11 mouse cellular contexts compared by ENCODE assay signal in the genomic region with DNA sequence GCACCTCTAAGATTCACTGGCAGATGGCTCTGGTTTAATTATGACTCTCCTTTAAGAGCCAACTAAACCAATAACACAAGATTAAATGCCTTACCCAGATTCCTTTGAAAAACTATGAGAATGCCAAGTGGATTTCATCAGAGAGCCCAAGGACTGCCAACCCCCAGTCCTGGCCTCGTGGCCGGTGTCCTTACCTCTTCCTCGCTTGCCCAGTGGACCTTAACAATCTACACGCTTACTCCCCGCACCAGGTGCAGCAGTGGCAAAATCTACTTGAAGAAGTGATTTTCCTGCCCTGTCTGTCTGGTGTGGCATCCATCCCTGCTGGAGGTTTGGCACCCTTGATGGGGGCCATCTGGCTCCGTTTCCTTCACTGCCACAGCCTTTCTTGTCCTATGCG. TPM values are rescaled to one million over a fixed set of nuclear protein-coding genes. Genes with fewer than 3 reads are reported as not detected.
DNase-seq lines count a peak whose midpoint lies in the region; ATAC-seq and TF ChIP-seq lines count a peak whose summit lies in the region.
"Had no signal": no experiment of that assay in that cellular context is flagged by ENCODE, and none has a peak within 500 bp of the region (broad histone marks: within the 10 kb centered on the region; RNA-seq: fewer than 3 reads in every experiment).

No protein-coding gene starts in this region.

- no peak overlapping the region for H3K4me3 ChIP-seq in heart, postnatal 0 days (ENCODE audit: low read depth, low read length)
- H3K4me3 ChIP-seq: hindbrain, embryonic 15.5 days; liver, embryonic 13.5 days had no signal

- H3K9ac ChIP-seq in heart, postnatal 0 days (replicated peaks; ENCODE audit: low read depth, low read length): no peak overlapping the region
- H3K9ac ChIP-seq: hindbrain, embryonic 15.5 days; liver, embryonic 13.5 days had no signal

- no peak overlapping the region; the same call in 1 of the 2 replicates for H3K4me2 ChIP-seq in heart, postnatal 0 days (ENCODE audit: low read depth, low read length)
- H3K4me2 ChIP-seq: hindbrain, embryonic 15.5 days; liver, embryonic 13.5 days had no signal

- no peaks in the 10 kb centered on the region for H3K9me3 ChIP-seq in heart, postnatal 0 days (replicated peaks; ENCODE audit: control insufficient read depth, low read length)
- H3K9me3 ChIP-seq: hindbrain, embryonic 15.5 days; liver, embryonic 13.5 days had no signal

- TF ChIP-seq POLR2A in brain, embryonic 14.5 days (IDR thresholded peaks at IDR 0.05; ENCODE audit: borderline replicate concordance, extremely low read depth, insufficient read depth, insufficient read length, poor library complexity, severe bottlenecking): no peak

- DNase-seq in heart, postnatal 0 days (ENCODE audit: low spot score): no peak
- no peak for DNase-seq in heart, postnatal 4 days
- peak; percentile 76 for DNase-seq in adrenal gland, adult 2 months
- peak; percentile 39 for DNase-seq in brain, embryonic 14.5 days (ENCODE audit: low read depth)
- peak; percentile 83 for DNase-seq in kidney, adult 9 months
- DNase-seq in MN1 (ENCODE audit: low spot score): no peak
- DNase-seq in right cerebral cortex, postnatal 25 days: no peak
- DNase-seq: liver, embryonic 13.5 days; thymus, adult 18-20 months had no signal

- peaks cover 54% of the 10 kb centered on the region for H3K4me1 ChIP-seq in heart, postnatal 0 days (ENCODE audit: control insufficient read depth, insufficient read depth)

- H3K27me3 ChIP-seq in heart, postnatal 0 days (ENCODE audit: control insufficient read depth, insufficient read depth, low read length): no peaks in the 10 kb centered on the region
- H3K27me3 ChIP-seq: hindbrain, embryonic 15.5 days; liver, embryonic 13.5 days had no signal

- H3K36me3 ChIP-seq in heart, postnatal 0 days (replicated peaks; ENCODE audit: control insufficient read depth, insufficient read depth, low read length): no peaks in the 10 kb centered on the region
- H3K36me3 ChIP-seq: hindbrain, embryonic 15.5 days had no signal

- peak overlapping the region; percentile 70 for H3K27ac ChIP-seq in heart, postnatal 0 days (ENCODE audit: low read depth)
- H3K27ac ChIP-seq: hindbrain, embryonic 15.5 days; liver, embryonic 13.5 days had no signal

- 55% methylated on average over 7 of the region's 7 CpGs for whole genome bisulfite sequencing in heart, postnatal 0 days

- no peak for TF ChIP-seq CTCF in heart, postnatal 0 days (IDR thresholded peaks at IDR 0.05; ENCODE audit: low read depth)
- no peak for TF ChIP-seq CTCF in brain, embryonic 14.5 days (IDR thresholded peaks at IDR 0.05; ENCODE audit: borderline replicate concordance, extremely low read depth, insufficient read depth, insufficient read length)

- ATAC-seq in heart, postnatal 0 days (ENCODE audit: insufficient read depth, low read depth): no peak
- ATAC-seq: activated CD4-positive, CD25-positive, alpha-beta regulatory T cell, adult 4 months had no signal

- no peak for TF ChIP-seq EP300 in heart, postnatal 0 days (IDR thresholded peaks at IDR 0.05; ENCODE audit: low read depth)

RNA-seq across cellular contexts. Expression of gene Gab1, which starts 53.3 kb away (rescaled TPM):
- 54.0 and 54.9 TPM in 2 replicates for total RNA-seq in heart, postnatal 0 days (2014; rRNA removed; ENCODE audit: low replicate concordance)
- 18.8 and 19.1 TPM in 2 replicates for polyA plus RNA-seq in heart, postnatal 0 days (2015; fragmentation: Nextera tagmentation; extraction: Ambion mirVana)
- 10 to 100 TPM; 52.2 to 58.7 TPM for total RNA-seq in heart, postnatal 4 days (2021)
- 10 to 100 TPM; 15.1 to 16.2 TPM for total RNA-seq in adrenal gland, adult 2 months (2021)
- polyA plus RNA-seq in adrenal gland, adult 2 months (2012; rRNA removed): 11.9 and 13.1 TPM in 2 replicates
- 23.7 and 26.5 TPM in 2 replicates for polyA plus RNA-seq in brain, embryonic 14.5 days (2012; rRNA removed)

Comparison
In these comparisons a context has a peak if more than half of its experiments do, and no peak if none do; other contexts are left out.
1. DNase-seq: peak in adrenal gland, adult 2 months (single experiment), brain, embryonic 14.5 days (single experiment) and kidney, adult 9 months (single experiment); none in heart, postnatal 0 days (single experiment), heart, postnatal 4 days (single experiment), MN1 (single experiment) and right cerebral cortex, postnatal 25 days (single experiment).